Mouse (Mus musculus) brain, embryonic 14.5 days (tissue): ENCODE results near the gene Ttc39d.

ENCODE experiments used
- CTCF ChIP-seq: fragments of 200-500 bp; IDR thresholded peaks from 2 replicates; pipeline ENCODE4 v1.5.1; 2012; ENCODE audit warnings: inconsistent platforms, mild to moderate bottlenecking, moderate library complexity, borderline replicate concordance; ENCODE audit not compliant: insufficient read depth, insufficient read length; ENCODE audit errors: extremely low read depth
- POLR2A ChIP-seq: fragments of 200-500 bp; IDR thresholded peaks from 2 replicates; pipeline ENCODE4 v1.6.1; 2012; ENCODE audit warnings: mild to moderate bottlenecking, inconsistent platforms, borderline replicate concordance; ENCODE audit not compliant: poor library complexity, insufficient read depth, insufficient read length, severe bottlenecking; ENCODE audit errors: extremely low read depth

DNA sequence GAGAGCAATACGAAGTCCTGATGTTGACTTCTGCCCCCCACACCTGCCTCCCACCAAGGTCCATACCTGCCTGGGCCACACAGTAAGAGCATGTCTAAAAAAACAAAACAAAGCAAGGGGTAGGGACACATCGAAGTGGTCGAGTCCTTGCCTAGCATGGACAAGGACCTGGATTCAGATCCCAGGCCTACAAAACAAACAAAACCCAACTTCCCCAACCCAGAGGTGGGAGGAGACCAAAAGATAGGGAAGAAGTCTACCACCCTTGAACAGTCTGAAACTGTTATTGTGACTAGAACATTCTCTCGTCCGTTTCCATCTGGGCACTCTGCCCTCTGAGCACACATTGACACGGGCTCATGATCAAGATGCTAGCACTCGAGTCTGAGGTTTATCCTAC lies 27.1 kb downstream of the Ttc39d start:
- TF ChIP-seq CTCF (no peak), POLR2A (no peak)
